Mouse (Mus musculus) central nervous system, embryonic 14 days (tissue): ENCODE measurements around the gene Tchh. TPM values are rescaled to one million over a fixed set of nuclear protein-coding genes. Genes with fewer than 3 reads are reported as not detected.

Source experiments
- polyA plus RNA-seq: library from polyadenylated mRNA; depleted of rRNA; stranded (reverse); fragments of >200 nt; gene quantifications from 2 replicates; pipeline ENCODE4 v1.2.3, GENCODE M21; 2012; rRNA removed

Tchh gene
- polyA plus RNA-seq = 0.41 and 0.59 TPM in 2 replicates

GRCm38 (mm10) chr3:93442030-93442429 is at the start of gene Tchh:
Gene Tchh (plus strand): TSS chr3:93442330.

GRCm38 (mm10) chr3:93393366-93393765 is 48.8 kb upstream of the Tchh start, which contains the start of gene Rptn:
Gene Rptn (plus strand): TSS chr3:93393699.

GRCm38 (mm10) chr3:93468561-93468960 is 26.4 kb downstream of the Tchh start, which contains the start of gene Tchhl1:
Gene Tchhl1 (plus strand): TSS chr3:93468754.

Other genes starting within 250 kb of the Tchh start
- not detected in 2 replicates for gene Flg2, start 245.1 kb upstream of the Tchh start, polyA plus RNA-seq
- gene Flg, start 168.8 kb upstream of the Tchh start, polyA plus RNA-seq = not detected in 2 replicates
- under 0.01 TPM in 1 of 2 replicates, not detected in the other for gene Hrnr, start 122.6 kb upstream of the Tchh start, polyA plus RNA-seq
- gene Rptn, start 48.6 kb upstream of the Tchh start, polyA plus RNA-seq = not detected in 2 replicates
- not detected in 2 replicates for gene Tchhl1, start 26.4 kb downstream of the Tchh start, polyA plus RNA-seq
- gene S100a11, start 78.2 kb downstream of the Tchh start, polyA plus RNA-seq = 80.4 and 207 TPM in 2 replicates
- gene S100a10, start 112.8 kb downstream of the Tchh start, polyA plus RNA-seq = 70.9 and 138 TPM in 2 replicates
- gene Tdpoz2, start 210.4 kb downstream of the Tchh start, polyA plus RNA-seq = not detected in 2 replicates
- not detected in 2 replicates for gene Tdpoz1, start 234.0 kb downstream of the Tchh start, polyA plus RNA-seq